Mouse (Mus musculus): ENCODE data around the gene Susd6. TPM values are rescaled to one million over a fixed set of nuclear protein-coding genes. Genes with fewer than 3 reads are reported as not detected.
A peak's percentile ranks its signal among the peaks of the same experiment; 100 is the strongest.

Gene Susd6
- polyA plus RNA-seq, 1 experiment from 2014 or later, result 12.5 TPM

- peaks cover 35% of the 10 kb centered on the region for H3K36me3 ChIP-seq (replicated peaks; ENCODE audit: control insufficient read depth, insufficient read depth)
- H3K4me3 ChIP-seq (replicated peaks; ENCODE audit: low read length), result peak within 1 kb of the TSS; percentile 56
- ATAC-seq (ENCODE audit: low FRiP score) (peak; percentile 71), DNase-seq (ENCODE audit: low spot score) (peak; percentile 90)
- peaks cover 27% of the 10 kb centered on the region for H3K4me1 ChIP-seq (replicated peaks; ENCODE audit: control insufficient read depth, insufficient read depth, low read length)
- 0 out of 2 replicates have a peak, but pooled peaks cover 4% of the 10 kb centered on the region for H3K27me3 ChIP-seq (ENCODE audit: control insufficient read depth, insufficient read depth, low read length)
- WGBS, result 0% methylated on average over 24 of the region's 24 CpGs
- H3K9ac ChIP-seq, result peak within 1 kb of the TSS; percentile 92
- peaks cover 26% of the 10 kb centered on the region for H3K9me3 ChIP-seq (ENCODE audit: control insufficient read depth, low read length)
- H3K4me2 ChIP-seq (replicated peaks), result peak within 1 kb of the TSS; percentile 72
- H3K27ac ChIP-seq, result peak within 1 kb of the TSS; percentile 96
Measured at GRCm38 (mm10) chr12:80760396-80760801, 29.9 kb upstream of the Susd6 start, which contains the start of gene Ccdc177. Gene Ccdc177, minus strand, starts transcription at chr12:80760687.

GRCm38 (mm10) chr12:80762982-80763381 is 27.3 kb upstream of the Susd6 start:
- Histone ChIP-seq H3K4me2 (replicated peaks) (no peak overlapping the region), H3K9me3 (ENCODE audit: control insufficient read depth, low read length) (peaks cover 6% of the 10 kb centered on the region), H3K9ac (no peak overlapping the region), H3K4me1 (replicated peaks; ENCODE audit: control insufficient read depth, insufficient read depth, low read length) (peaks cover 18% of the 10 kb centered on the region), H3K36me3 (replicated peaks; ENCODE audit: control insufficient read depth, insufficient read depth) (peaks cover 9% of the 10 kb centered on the region), H3K4me3 (replicated peaks; ENCODE audit: low read length) (no peak overlapping the region), H3K27me3 (ENCODE audit: control insufficient read depth, insufficient read depth, low read length) (no peaks in the 10 kb centered on the region), H3K27ac (no peak overlapping the region)
- 95% methylated on average over 5 of the region's 5 CpGs for WGBS
- DNase-seq (ENCODE audit: low spot score) (no peak), ATAC-seq (ENCODE audit: low FRiP score) (no peak)

- H3K9me3 ChIP-seq (ENCODE audit: control insufficient read depth, low read length), result no peaks in the 10 kb centered on the region
- H3K4me1 ChIP-seq (replicated peaks; ENCODE audit: control insufficient read depth, insufficient read depth, low read length), result peaks cover 7% of the 10 kb centered on the region
- ATAC-seq (ENCODE audit: low FRiP score) (no peak), DNase-seq (ENCODE audit: low spot score) (no peak)
- H3K4me2 ChIP-seq (replicated peaks), result no peak overlapping the region
- 76% methylated on average over 4 of the region's 4 CpGs for WGBS
- H3K27ac ChIP-seq, result no peak overlapping the region
- no peaks in the 10 kb centered on the region for H3K27me3 ChIP-seq (ENCODE audit: control insufficient read depth, insufficient read depth, low read length)
- no peak overlapping the region for H3K4me3 ChIP-seq (replicated peaks; ENCODE audit: low read length)
- no peaks in the 10 kb centered on the region for H3K36me3 ChIP-seq (replicated peaks; ENCODE audit: control insufficient read depth, insufficient read depth)
- no peak overlapping the region for H3K9ac ChIP-seq
Measured at GRCm38 (mm10) chr12:80764116-80764515, 26.2 kb upstream of the Susd6 start.

GRCm38 (mm10) chr12:80769697-80770096 is 20.6 kb upstream of the Susd6 start:
- ATAC-seq (ENCODE audit: low FRiP score), result peak; percentile 83

GRCm38 (mm10) chr12:80774786-80775185 is 15.5 kb upstream of the Susd6 start:
- Histone ChIP-seq H3K27ac (no peak overlapping the region), H3K36me3 (replicated peaks; ENCODE audit: control insufficient read depth, insufficient read depth) (no peaks in the 10 kb centered on the region), H3K9me3 (ENCODE audit: control insufficient read depth, low read length) (no peaks in the 10 kb centered on the region), H3K9ac (no peak overlapping the region), H3K4me3 (replicated peaks; ENCODE audit: low read length) (no peak overlapping the region), H3K27me3 (ENCODE audit: control insufficient read depth, insufficient read depth, low read length) (no peaks in the 10 kb centered on the region), H3K4me1 (replicated peaks; ENCODE audit: control insufficient read depth, insufficient read depth, low read length) (no peaks in the 10 kb centered on the region), H3K4me2 (replicated peaks) (no peak overlapping the region)
- 79% methylated on average over 7 of the region's 7 CpGs for WGBS
- no peak for ATAC-seq (ENCODE audit: low FRiP score)
- no peak for DNase-seq (ENCODE audit: low spot score)

More at GRCm38 (mm10) chr12:80769697-80770096, 20.6 kb upstream of the Susd6 start:
- no peaks in the 10 kb centered on the region for H3K36me3 ChIP-seq (replicated peaks; ENCODE audit: control insufficient read depth, insufficient read depth)
- no peak overlapping the region for H3K9ac ChIP-seq
- no peaks in the 10 kb centered on the region for H3K9me3 ChIP-seq (ENCODE audit: control insufficient read depth, low read length)
- no peak overlapping the region for H3K4me3 ChIP-seq (replicated peaks; ENCODE audit: low read length)
- WGBS, result 19% methylated on average over 11 of the region's 11 CpGs
- no peaks in the 10 kb centered on the region for H3K4me1 ChIP-seq (replicated peaks; ENCODE audit: control insufficient read depth, insufficient read depth, low read length)
- no peaks in the 10 kb centered on the region for H3K27me3 ChIP-seq (ENCODE audit: control insufficient read depth, insufficient read depth, low read length)
- H3K4me2 ChIP-seq (replicated peaks), result 0 out of 2 replicates have a peak overlapping the region, but pooled peaks have one; percentile 17
- no peak overlapping the region for H3K27ac ChIP-seq
- DNase-seq (ENCODE audit: low spot score), result peak; percentile 95

GRCm38 (mm10) chr12:80776046-80776634 is 14.2 kb upstream of the Susd6 start:
- Histone ChIP-seq H3K27me3 (ENCODE audit: control insufficient read depth, insufficient read depth, low read length) (no peaks in the 10 kb centered on the region), H3K9me3 (ENCODE audit: control insufficient read depth, low read length) (no peaks in the 10 kb centered on the region), H3K9ac (no peak overlapping the region), H3K36me3 (replicated peaks; ENCODE audit: control insufficient read depth, insufficient read depth) (no peaks in the 10 kb centered on the region), H3K4me1 (replicated peaks; ENCODE audit: control insufficient read depth, insufficient read depth, low read length) (no peaks in the 10 kb centered on the region), H3K27ac (no peak overlapping the region), H3K4me3 (replicated peaks; ENCODE audit: low read length) (no peak overlapping the region), H3K4me2 (replicated peaks) (no peak overlapping the region)
- 89% methylated on average over 4 of the region's 4 CpGs for whole genome bisulfite sequencing
- DNase-seq (ENCODE audit: low spot score), result no peak
- no peak for ATAC-seq (ENCODE audit: low FRiP score)

- Histone ChIP-seq H3K9ac (no peak overlapping the region), H3K4me1 (replicated peaks; ENCODE audit: control insufficient read depth, insufficient read depth, low read length) (no peaks in the 10 kb centered on the region), H3K4me3 (replicated peaks; ENCODE audit: low read length) (no peak overlapping the region), H3K4me2 (replicated peaks) (no peak overlapping the region), H3K9me3 (ENCODE audit: control insufficient read depth, low read length) (no peaks in the 10 kb centered on the region), H3K27me3 (ENCODE audit: control insufficient read depth, insufficient read depth, low read length) (no peaks in the 10 kb centered on the region), H3K27ac (no peak overlapping the region), H3K36me3 (replicated peaks; ENCODE audit: control insufficient read depth, insufficient read depth) (no peaks in the 10 kb centered on the region)
- 81% methylated on average over 16 of the region's 16 CpGs for WGBS
- DNase-seq (ENCODE audit: low spot score) (no peak), ATAC-seq (ENCODE audit: low FRiP score) (no peak)
Measured at GRCm38 (mm10) chr12:80778188-80778936, 11.9 kb upstream of the Susd6 start.

- WGBS, result 97% methylated on average over 4 of the region's 4 CpGs
- H3K27me3 ChIP-seq (ENCODE audit: control insufficient read depth, insufficient read depth, low read length), result no peaks in the 10 kb centered on the region
- no peaks in the 10 kb centered on the region for H3K36me3 ChIP-seq (replicated peaks; ENCODE audit: control insufficient read depth, insufficient read depth)
- no peak overlapping the region for H3K4me3 ChIP-seq (replicated peaks; ENCODE audit: low read length)
- no peak overlapping the region for H3K4me2 ChIP-seq (replicated peaks)
- ATAC-seq (ENCODE audit: low FRiP score) (no peak), DNase-seq (ENCODE audit: low spot score) (no peak)
- H3K9ac ChIP-seq, result no peak overlapping the region
- H3K4me1 ChIP-seq (replicated peaks; ENCODE audit: control insufficient read depth, insufficient read depth, low read length), result no peaks in the 10 kb centered on the region
- H3K27ac ChIP-seq, result no peak overlapping the region
- H3K9me3 ChIP-seq (ENCODE audit: control insufficient read depth, low read length), result no peaks in the 10 kb centered on the region
Measured at GRCm38 (mm10) chr12:80779760-80780159, 10.6 kb upstream of the Susd6 start.

GRCm38 (mm10) chr12:80782190-80782589 is 8.1 kb upstream of the Susd6 start:
- no peaks in the 10 kb centered on the region for H3K9me3 ChIP-seq (ENCODE audit: control insufficient read depth, low read length)
- H3K9ac ChIP-seq, result no peak overlapping the region
- no peak for ATAC-seq (ENCODE audit: low FRiP score)
- H3K4me2 ChIP-seq (replicated peaks), result no peak overlapping the region
- no peak overlapping the region for H3K4me3 ChIP-seq (replicated peaks; ENCODE audit: low read length)
- H3K4me1 ChIP-seq (replicated peaks; ENCODE audit: control insufficient read depth, insufficient read depth, low read length), result no peaks in the 10 kb centered on the region
- no peak overlapping the region for H3K27ac ChIP-seq
- no peaks in the 10 kb centered on the region for H3K36me3 ChIP-seq (replicated peaks; ENCODE audit: control insufficient read depth, insufficient read depth)
- no peaks in the 10 kb centered on the region for H3K27me3 ChIP-seq (ENCODE audit: control insufficient read depth, insufficient read depth, low read length)
- DNase-seq (ENCODE audit: low spot score), result no peak
- 87% methylated on average over 3 of the region's 3 CpGs for WGBS
